Mouse (Mus musculus) yolk sac, embryonic 10.5 days (tissue): ENCODE measurements around the gene Usp6nl.

Experiments
- DNase-seq: peaks from one replicate; pipeline ENCODE4 v3.0.0-alpha.2; 2017; ENCODE audit warnings: low spot score

Gene Usp6nl

DNA sequence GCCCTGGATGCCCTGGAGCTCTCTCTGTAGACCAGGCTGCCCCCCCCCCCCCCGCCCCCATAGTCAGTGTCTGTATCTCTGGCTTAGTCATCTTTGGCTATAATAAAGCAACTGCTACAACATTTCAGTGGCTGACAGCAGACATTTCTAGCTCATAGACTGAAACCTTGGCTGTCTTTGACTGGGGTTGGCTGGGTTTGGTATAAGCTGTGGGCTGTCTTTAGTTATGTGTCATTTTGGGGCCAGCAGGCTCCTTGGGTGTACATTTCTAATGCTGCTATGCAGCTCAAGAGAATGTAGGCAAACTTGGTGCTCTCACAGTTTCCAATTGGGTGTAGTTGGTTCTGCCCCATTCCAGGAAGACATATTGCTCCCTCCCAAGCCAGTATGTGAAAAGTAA is 11.1 kb downstream of the Usp6nl start:
- no peak for DNase-seq

DNA sequence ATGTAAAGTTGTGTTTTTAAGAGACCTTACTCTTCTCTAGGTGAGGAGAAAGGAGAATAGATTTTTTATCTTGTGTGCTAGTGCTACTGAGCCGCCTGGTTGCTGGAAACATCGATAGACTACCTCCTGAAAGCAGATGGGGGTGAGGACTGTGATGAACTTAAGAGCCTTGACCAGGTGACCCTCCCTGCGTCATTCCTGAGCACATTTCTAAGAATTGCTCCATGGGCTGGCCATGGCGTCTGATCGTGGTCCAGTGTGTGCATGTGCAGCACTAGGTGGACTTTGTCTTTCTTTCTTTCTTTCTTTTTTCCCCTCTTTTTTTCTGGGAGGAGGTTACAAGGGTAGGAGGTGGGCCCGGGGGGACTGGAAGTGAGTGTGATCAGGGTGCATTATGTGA is 11.5 kb downstream of the Usp6nl start:
- DNase-seq: peak; percentile 78

DNA sequence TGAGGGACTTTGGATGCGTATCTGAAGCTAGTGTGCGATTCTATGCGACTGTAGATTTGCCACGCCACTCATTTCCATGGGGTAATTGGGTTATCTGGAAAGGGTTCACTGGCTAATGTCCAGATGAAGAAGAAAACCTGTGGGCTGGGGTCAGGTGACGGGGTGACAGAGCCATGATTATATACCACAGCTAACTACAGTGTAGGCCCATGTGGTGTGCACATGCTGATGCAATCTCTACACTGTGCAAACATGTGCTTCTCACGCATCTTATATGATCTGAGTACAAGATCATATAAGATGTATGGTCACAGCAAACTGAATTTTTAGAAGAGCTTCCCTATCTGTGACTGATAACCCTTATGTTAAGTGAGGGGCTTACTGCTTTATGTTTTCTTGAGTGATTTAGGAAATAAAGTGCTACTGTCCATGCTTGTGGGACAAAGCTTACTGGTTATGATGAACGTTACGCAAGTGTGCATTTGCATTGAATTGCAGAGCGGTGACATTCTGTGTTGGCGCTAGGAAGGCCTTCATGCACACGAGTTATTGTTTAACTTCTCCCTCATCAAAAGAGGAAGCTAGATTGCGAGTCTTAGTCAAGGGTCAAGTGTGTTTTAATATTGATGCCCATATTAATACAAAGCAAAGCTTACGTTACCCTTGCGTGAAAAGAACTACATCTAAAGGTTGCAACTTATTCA is 12.7 kb downstream of the Usp6nl start:
- DNase-seq: no peak

DNA sequence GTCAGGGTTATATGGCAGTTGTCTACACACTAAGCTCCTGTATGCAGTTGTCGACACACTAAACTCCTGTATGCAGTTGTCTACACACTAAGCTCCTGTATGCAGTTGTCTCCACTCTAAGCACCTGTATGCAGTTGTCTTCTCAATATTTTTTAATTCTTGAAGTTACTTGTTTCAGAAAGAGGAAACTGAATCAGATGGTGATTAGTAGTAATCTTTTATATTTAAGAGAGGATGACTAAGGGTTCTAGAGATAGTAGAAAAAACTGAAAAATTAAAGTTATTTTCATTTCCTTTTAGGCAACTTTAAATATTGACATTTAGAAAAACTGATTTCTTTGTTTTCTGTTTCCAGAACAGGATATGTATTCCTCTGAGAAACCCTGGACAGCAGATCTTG is 13.5 kb downstream of the Usp6nl start:
- no peak for DNase-seq

DNA sequence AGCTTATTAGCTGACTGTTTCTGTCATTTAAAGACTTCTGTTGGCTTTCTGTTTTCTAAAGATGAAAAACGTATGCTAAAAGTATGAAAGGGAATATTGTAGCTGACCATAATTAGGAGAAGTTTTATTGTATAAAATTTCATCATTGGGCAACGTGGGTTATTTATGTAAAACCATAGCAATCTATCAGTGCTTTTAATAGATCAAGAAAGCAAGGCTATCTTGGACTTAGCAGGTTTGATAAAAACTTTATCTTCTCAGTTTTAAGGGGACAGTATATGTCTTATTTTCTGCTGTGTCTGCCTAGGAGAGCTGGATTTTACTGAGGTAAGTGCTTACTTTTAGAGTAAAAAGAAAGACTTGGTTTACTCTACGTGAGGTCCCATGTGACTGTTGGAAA is 14.2 kb downstream of the Usp6nl start:
- no peak for DNase-seq

DNA sequence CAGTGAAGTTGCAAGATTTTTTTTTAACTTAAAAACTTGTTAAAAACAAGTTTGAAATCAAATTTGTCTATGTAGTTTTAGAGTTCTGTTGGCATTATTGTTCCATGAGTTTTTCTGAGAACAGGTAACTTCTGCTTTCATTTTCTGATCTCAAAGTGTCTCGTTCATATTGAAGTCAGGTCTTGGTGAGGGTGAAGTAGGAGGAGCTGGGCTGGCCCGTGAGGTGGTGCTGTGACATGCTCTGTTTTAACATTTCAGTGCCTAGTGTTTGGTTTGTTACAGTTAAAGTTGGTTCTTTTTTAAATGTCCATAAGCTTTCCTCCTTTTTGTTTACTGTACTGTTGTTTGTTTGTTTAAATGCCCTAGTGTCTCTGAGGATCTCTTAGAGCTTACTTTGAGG is 15.0 kb downstream of the Usp6nl start:
- DNase-seq: no peak

DNA sequence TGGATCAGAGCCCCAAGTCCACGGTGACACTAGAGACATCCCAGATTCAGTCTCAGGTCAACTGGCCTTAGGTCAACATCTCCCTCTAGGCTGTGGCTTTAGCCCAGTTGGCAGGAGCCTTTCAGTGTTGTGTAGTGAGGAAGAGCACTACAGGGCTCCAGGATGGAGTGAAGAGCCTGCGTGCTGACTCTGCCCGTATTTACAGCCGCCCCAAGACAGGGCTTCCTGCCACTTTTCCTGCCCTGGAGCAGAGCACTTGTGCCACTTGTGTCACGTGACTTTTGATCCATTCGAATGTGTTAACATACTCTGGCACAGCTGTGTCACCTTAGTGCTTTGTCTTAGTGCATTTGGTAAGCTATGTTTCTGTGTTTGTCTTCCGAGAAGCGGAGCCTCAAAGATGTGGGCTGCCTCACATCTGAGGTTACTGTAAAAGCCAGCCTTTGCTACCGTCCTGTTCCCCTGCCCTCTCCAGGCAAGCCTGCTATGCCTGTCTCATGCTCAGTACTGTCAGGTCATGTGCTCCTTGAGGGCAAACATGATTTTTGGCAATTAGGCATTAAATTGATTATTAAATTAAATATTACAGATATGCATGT is 15.7 kb downstream of the Usp6nl start:
- DNase-seq: no peak

DNA sequence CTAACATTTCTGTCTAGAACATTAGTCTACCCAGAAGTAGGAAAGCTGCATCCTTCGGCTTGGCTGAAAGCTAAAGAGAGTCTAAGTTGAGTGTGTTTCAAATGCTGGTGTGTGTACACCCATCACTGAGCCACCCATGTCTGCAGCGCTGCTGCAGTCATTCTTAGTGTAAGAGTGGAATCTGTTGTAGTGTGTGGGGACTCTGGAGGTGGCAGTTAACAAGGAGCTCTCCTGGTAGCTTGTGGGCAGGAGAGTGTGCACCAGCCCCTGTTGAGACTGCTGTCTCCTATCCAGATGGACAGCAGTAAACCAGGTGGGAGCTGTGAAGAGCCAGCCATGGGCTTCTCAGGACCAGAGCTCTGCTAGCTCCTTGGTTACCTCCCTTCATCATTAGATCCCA is 18.0 kb downstream of the Usp6nl start:
- DNase-seq: no peak

DNA sequence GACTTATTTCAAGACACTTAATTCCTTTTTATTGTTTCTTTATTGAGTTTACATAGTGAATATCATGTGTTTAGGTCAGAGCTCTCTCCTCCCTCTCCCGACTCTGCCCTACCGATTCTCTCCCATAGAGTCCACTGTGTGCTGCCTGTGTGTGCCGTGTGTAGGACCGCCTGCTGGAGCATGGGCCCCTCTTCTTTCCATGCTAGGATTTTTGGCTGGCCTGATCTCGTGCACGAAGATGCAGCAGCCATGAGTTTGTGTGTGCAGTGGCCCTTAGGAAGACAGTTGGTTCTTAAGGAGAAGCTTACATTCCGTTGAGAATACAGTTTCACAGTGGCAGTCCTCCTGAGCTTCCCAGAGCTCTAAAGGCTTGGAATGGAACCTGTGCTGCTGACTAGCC is 19.0 kb downstream of the Usp6nl start:
- no peak for DNase-seq

DNA sequence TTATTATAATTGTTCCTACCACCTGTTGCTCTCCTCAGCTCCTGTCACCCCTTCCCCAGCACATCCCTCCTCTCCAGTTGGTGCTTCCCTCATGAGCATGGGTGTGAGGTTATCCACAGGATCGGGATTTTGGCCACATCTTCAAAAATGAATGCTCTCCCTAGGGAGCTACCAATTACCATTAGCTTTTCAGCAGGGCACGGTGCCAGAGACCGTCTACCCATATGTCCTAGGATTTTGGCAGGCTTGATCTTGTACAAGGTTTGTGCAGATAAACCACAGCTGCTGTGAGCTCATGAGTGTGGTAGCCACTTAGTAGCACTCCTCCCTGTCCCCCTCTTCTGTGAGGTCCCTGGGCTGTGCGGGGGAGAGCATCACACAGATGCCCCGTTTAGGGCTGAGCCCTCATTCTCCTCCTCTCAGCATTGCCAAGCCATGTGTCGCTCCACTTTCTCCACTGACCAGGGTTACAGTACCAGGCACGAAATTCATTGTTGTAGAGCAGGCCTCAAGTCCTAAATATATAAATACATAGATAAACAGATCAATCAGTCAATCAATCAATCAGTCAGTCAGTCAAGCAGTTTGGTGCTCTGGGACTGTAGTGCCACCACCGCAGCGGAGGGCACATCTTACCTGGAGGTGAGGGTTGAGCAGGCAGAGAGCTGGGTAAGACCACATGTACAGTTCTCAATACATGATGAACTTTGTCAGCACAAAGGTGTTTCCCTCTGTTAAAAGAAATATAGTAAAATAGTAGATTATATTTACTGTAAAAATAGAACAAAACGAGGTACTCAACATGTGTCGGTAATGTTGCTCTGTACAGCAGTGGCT is 27.0 kb downstream of the Usp6nl start:
- DNase-seq: no peak

DNA sequence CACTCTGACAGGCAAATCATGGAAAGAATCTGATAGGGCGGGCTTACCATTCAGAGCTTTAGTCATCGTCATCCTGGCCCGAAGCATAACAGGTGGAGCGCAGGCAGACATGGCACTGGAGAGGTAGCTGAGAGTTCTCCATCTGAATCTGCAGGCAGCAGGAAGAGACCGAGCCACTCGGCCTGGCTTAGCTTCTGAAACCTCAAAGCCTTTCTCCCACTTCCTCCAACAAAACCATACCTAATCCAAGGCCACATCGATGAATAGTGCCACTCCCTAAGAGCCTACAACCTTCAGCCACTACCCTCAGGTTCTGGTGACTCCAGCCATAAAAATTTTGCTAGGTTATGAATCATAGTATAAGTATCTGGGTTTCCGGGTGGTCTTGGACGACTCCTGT is 27.7 kb downstream of the Usp6nl start:
- DNase-seq: no peak

DNA sequence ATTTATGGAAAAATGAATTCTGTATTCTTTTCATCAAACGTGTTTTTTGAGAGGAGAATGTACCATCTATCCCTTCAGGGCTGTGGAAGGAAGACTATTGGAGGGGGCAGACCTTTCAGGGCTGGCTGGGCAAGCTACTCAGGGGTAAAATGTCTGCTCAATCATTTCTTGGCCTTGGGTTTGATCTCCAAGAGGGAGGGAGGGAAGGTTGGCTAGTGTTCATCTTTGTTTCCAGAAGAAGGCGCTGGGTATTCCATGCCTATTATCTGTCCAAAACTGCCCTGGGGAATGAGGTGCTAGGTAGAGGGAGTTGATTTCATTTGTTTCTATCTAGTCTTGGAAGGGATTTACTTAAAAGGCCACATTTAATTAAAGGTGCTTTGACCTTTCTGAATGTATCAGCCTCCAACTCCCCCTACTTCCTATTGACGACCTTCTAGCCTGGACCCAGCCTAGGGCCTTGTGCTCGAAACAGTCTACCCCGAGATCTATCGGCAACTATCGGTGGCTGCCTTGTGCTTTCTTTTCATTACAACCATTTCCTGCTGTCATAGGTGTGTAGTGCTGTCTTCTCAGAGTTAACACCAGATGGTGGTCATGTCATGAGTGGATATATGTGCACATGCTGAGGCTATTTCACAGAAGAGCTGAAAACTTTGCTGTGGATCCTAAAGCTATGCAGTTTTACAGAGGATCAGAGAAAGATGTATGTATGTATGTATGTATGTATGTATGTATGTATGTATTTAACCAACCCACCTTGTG is 28.6 kb downstream of the Usp6nl start:
- no peak for DNase-seq

DNA sequence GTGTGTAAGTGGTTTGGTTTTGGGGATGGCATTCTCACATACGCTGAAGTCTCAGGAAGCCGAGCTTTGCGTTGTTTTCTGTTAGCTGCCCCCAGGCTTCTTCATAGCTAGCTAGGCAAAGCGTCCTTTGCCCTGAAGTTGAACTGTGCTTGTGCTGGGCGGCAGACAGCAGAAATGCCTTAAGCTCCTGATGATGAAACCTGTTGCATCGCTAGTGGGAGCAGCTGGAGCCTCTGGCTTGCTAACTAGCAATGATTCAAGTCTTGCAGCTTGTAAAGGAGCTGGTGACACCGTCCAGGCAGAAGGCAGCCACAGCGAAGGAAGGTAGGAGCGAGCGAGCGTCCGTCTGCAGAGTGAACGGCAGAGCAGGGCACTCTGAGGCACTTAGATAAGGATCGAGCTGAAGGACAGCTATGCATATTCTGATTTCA is 30.1 kb downstream of the Usp6nl start:
- peak; percentile 67 for DNase-seq

DNA sequence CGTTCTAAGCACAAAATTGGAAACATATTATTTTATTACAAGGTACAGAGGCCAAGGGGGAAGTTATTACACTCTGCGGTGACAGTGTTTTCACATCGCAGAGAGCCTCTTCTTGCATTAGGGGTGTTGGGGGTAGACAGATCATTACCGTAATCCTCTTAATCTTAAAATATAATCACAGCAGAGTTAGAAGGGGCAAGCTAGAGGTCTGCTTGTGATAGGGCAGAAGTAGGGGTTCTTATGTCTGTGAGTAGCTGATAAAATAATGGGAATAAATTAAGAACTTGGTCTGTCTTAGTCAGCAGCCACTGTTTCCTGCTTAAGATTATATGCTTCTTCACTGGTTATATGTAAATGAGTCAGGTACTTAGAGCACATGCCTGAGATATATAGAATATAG is 30.6 kb downstream of the Usp6nl start:
- DNase-seq: no peak

DNA sequence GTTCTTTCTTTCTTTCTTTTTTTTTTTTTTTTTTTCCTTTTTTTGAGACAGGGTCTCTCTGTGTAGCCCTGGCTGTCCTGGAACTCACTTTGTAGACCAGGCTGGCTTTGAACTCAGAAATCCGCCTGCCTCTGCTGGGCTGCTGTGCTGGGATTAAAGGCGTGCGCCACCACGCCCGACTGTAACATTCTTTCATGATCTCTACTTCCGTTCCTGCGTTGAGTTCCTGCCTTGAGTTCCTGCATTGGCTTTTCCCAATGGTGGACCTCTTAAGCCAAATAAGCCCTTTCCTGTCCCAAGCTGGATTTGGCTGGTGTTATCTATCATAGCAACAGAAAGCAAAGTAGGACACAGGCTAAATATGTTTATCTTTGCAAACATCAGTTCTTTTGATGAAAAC is 34.8 kb downstream of the Usp6nl start:
- no peak for DNase-seq

DNA sequence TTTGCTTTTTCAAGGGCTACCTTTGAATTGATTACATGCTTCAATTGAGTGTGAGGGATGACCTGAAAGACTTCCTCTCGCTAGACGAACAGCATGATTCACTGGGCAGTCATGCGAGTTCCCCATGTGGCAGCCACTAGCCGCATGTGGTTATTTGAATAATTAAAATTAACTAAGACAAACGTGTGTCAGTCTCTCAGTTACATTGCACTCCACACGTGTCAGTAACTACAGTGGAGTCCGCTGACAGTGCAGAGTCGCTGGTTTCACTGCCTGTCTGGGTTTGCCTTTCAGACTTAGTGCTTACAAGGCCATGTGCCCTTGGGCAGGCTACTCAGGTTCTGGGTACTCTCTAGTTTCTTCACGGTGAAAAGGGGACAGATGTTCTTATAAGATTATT is 37.2 kb downstream of the Usp6nl start:
- DNase-seq: no peak

DNA sequence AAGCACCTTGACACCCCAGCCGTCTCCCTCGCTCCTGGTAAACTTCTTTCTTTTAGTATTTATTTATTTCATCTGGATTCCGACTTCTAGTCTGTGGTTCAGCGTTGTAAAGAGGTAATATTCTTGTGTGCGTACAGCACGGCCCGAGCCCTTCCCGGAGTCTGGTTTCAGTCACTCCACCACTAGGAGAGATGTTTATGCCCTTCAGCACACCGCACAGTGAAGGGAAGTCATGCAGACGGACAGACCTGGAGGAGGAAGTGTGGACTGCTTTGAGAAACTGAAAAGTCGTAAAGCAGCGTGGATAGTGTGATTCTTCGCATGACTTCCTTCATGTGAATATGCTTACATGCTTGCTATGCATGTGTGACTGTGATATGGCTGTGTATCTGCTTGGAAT is 40.7 kb downstream of the Usp6nl start:
- DNase-seq: no peak

DNA sequence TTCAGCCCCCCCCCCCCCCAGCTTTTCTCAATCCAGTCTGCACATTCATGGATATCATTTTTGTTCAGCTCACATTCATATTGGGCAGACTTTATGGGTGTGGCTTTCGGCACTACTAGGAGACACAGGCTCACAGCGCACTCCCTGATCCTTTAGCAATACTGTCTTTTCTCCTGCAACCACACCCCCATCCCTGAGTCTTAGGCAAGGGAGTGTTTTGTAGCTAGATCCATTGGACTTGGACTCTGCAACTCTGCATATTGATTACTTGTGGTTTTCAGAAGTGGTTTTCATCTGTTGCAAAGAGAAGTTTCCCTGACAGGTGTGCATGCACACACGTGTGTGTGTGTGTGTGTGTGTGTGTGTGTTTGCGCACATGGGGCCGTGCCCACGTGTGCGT is 41.5 kb downstream of the Usp6nl start:
- DNase-seq: no peak

DNA sequence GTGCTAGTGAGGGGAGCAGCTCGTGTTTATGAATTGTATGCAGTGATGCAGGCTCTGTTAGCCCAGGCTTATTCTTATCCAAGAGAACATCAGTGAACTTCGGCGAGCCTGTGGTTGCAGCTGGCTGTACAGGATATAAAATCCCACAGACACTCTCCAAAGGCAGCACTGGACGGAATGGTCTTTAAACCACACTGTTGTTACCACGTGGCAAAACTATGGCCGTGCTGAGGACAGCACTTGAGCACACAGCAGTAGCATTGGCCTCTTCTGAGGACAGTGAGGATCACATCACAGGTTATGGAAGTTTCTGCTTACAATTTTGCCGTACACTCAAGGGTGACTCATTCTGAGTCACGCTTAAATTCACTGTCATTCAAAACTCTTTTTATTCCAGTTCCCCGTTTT is 44.1 kb downstream of the Usp6nl start:
- DNase-seq: no peak

DNA sequence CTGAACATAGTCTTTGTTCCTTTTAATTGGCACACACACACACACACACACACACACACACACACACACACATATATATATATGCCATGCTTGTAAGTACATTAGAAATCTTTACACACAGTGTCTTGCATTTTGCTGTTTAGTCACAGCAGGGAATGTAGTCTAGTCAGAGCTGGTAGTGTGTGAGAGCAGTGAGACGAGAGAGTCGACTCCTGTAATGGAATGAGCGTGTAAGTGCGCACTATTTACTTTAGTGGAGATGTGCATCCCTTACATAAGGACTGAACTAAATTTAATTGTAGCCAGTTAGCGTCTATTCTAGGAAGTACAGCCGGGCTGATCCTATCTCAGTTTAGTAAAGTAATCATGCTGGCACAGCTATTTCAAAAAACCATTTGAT is 44.5 kb downstream of the Usp6nl start:
- no peak for DNase-seq

DNA sequence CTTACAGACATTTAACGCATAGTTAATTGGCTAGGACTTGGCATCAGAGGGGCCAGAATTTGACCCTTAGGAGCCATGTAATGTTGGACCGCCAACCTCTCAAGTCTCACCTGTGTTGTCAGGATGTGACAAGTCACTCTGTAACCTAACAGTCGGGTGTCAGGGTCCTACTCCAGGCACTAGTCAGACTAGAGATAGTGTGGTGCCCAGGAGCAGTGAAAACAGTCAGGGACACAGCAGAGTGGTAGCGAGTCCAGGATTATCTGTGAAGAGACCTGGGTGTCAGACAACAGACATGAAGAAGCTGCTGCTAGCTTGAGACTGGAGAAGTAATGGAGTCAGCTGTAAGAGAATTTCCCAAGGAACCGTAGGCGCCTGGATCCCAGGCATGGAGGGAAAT is 45.0 kb downstream of the Usp6nl start:
- DNase-seq: no peak

DNA sequence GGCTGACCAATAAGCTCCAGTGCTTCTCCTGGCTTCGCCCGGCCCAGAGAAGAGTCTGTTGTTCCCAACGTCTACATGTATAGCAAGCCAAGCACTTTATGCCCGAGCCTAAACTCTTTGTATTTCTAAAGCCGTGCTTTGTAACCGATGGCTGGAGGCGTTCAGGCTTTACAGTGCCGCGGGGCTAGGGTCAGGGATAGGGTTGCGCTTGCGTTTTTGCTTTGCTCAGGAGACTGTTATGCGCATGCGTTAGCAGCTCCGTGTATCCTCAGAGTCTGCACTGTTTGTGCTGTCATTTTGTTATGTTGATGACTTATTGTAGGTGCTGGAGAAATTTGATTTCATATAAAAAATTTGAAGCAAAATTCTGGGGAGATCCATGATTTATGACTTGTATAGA is 51.7 kb downstream of the Usp6nl start:
- DNase-seq: no peak

DNA sequence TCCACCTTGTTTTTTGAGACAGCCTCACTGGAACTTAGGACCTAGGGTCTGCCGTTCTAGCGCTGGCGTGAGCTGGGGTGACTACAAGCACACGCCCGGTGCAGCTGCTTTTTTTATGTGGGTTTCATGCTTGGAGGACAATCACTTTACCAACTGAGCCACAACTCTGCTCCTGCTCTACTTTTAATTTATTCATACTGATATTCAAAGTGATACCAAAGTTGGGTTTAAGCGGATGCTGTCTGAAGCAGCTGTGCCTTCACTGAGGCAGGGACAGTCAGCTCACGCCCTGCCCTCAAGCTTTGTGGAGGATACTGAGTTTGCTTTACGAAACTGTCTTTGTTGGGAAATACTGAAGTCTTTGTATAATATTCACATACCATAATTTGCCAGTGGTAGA is 53.6 kb downstream of the Usp6nl start:
- no peak for DNase-seq
